Mouse (Mus musculus) hindbrain, embryonic 14.5 days (tissue): Measurements from ENCODE around the gene Atp5d. TPM values are rescaled to one million over a fixed set of nuclear protein-coding genes. Genes with fewer than 3 reads are reported as not detected.

ENCODE experiments used
- ATAC-seq: fragments of 200-750 bp; cut with Nextera tagmentation; 2 replicates; pipeline ENCODE4 v1.8.0; 2017; ENCODE audit warnings: moderate number of reproducible peaks, mild to moderate bottlenecking, moderate TSS enrichment, moderate library complexity; ENCODE audit not compliant: low FRiP score
- DNase-seq: peaks from one replicate; pipeline ENCODE4 v3.0.0-alpha.2; 2015; ENCODE audit warnings: low spot score
- H3K27ac ChIP-seq: fragments of 300-500 bp; sonication (generic); 2 replicates; pipeline ENCODE4 v1.5.1; 2014; ENCODE audit warnings: mild to moderate bottlenecking, moderate library complexity
- H3K27me3 ChIP-seq: fragments of 300-500 bp; sonication (generic); 2 replicates; pipeline ENCODE4 v1.6.1; 2014; ENCODE audit warnings: mild to moderate bottlenecking, low read length, mixed read lengths; ENCODE audit not compliant: control insufficient read depth, insufficient read depth
- H3K36me3 ChIP-seq: fragments of 300-500 bp; sonication (generic); replicated peaks from 2 replicates; pipeline ENCODE4 v1.6.1; 2014; ENCODE audit not compliant: control insufficient read depth, insufficient read depth
- H3K4me1 ChIP-seq: fragments of 300-500 bp; sonication (generic); replicated peaks from 2 replicates; pipeline ENCODE4 v1.6.1; 2014; ENCODE audit warnings: antibody characterized with exemption, low read length, mixed read lengths; ENCODE audit not compliant: control insufficient read depth, insufficient read depth
- H3K4me2 ChIP-seq: fragments of 300-500 bp; sonication (generic); replicated peaks from 2 replicates; pipeline ENCODE4 v1.6.1; 2014; ENCODE audit warnings: mild to moderate bottlenecking, moderate library complexity
- H3K4me3 ChIP-seq: fragments of 300-500 bp; sonication (generic); replicated peaks from 2 replicates; pipeline ENCODE4 v1.5.1; 2014; ENCODE audit warnings: mild to moderate bottlenecking, low read length
- H3K9ac ChIP-seq: fragments of 300-500 bp; sonication (generic); 2 replicates; pipeline ENCODE4 v1.6.1; 2014
- H3K9me3 ChIP-seq: fragments of 300-500 bp; sonication (generic); 2 replicates; pipeline ENCODE4 v1.6.1; 2016; ENCODE audit warnings: low read length; ENCODE audit not compliant: control insufficient read depth
- WGBS: fragments of 180-500 bp; shearing (Covaris S2); extraction: QIAGEN DNeasy Blood & Tissue Kit; methylation state at CpG from one replicate; pipeline ENCODE4 v1.1.7; 2014; 5-methylcytosine and 5-hydroxymethylcytosine counted together
- polyA plus RNA-seq: library from polyadenylated mRNA; unstranded; fragments of >200 nt; fragmentation: Nextera tagmentation; extraction: Ambion mirVana; gene quantifications from 2 replicates; pipeline ENCODE4 v1.2.1, GENCODE M21; 2014

The Atp5d gene
- polyA plus RNA-seq, 1 experiment from 2014 or later, result 505 TPM

DNA sequence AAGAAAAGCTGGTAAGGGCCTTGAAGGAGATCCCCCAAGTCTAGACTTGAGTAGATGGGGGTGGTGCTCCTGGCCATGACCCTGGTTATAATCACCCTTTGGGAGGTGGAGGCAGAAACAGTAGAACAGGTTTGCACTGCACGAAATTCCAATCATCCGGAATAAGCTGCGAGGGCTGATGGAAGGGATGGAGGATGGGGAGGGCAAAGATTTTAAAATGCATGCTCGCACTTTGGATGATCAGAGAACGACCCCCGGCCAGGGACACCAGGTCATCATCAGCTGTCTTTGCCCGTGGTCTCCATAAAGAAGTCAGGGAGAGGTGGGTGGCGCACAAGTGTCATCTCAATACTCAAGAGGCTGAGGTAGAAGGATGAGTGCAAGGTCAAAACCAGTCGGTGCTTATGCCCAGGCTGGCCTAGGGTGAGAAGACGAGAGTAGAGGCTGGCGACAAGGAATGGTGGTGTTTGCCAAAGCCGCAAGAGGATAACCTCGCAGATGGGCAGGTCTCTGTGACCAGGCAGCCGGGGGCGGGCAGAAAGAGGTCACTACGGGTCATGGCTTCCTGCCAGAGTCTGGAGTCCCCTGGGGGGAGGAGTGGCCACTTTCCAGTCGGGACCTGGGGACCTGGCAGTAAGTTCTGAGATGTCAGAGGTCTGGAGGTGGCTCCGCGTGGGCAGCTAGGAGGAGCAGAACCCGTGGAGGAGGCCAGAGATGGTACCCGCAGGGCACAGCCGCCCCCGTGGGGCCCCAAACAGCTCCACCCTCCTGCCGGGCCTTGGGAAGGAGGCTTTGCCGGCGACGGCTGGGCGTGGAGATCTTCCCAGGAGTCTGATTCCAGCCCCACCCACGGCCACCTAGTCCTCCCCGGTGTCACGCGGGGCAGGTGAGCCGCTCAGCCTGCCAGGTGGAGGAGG lies 22.3 kb downstream of the Atp5d start:
- H3K4me1 ChIP-seq, result peaks cover 39% of the 10 kb centered on the region
- DNase-seq (no peak), ATAC-seq (no peak)
- peak overlapping the region; percentile 92 for H3K27ac ChIP-seq
- H3K4me2 ChIP-seq, result peak overlapping the region; percentile 74
- 2% methylated on average over 33 of the region's 33 CpGs for WGBS
- H3K9me3 ChIP-seq, result no peaks in the 10 kb centered on the region
- H3K36me3 ChIP-seq, result peaks cover 28% of the 10 kb centered on the region
- no peaks in the 10 kb centered on the region for H3K27me3 ChIP-seq
- peak overlapping the region; percentile 24; the same call in 1 of the 2 replicates for H3K9ac ChIP-seq
- H3K4me3 ChIP-seq, result peak overlapping the region; percentile 30

DNA sequence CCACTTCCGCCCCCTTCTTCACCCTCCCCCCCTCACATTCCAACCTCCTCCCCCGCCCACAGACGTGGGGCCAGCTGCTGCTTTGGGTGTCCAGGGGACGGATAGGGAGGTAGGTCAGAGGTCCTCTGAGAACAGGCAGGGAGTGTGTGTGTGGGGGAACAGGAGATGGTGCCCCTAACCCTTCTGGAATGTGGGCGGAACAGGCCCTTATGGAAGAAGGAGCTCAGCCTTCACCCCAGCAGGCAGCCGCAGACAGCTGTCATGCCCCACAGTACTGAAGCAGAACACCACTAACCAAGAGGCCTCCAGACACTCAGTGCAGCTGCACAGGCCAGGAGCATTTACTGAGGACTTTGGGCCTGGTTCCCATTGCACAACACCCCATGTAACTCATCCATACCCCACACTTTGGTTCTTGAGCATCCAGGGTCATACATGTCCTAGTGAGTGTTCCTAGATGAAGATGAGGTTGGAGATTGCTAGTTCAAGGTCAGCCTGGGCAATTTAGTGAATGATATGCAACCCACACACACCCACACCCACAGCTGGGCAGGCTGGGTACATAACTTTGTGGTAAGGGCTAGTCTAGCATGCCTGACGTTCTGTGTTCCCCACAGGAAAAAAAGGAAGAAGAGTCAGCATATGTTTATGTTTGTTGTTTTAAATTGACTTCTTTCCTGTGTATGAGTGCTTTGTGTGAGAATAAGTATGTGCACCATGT lies 23.2 kb downstream of the Atp5d start:
- no peak for ATAC-seq
- peaks cover 43% of the 10 kb centered on the region for H3K4me1 ChIP-seq
- no peaks in the 10 kb centered on the region for H3K9me3 ChIP-seq
- 0 out of 2 replicates have a peak overlapping the region, but pooled peaks have one; percentile 30 for H3K4me3 ChIP-seq
- no peak for DNase-seq
- H3K27ac ChIP-seq, result peak overlapping the region; percentile 92; the same call in 1 of the 2 replicates
- WGBS, result 14% methylated on average over 7 of the region's 7 CpGs
- H3K27me3 ChIP-seq, result no peaks in the 10 kb centered on the region
- peak overlapping the region; percentile 24; the same call in 1 of the 2 replicates for H3K9ac ChIP-seq
- H3K4me2 ChIP-seq, result peak overlapping the region; percentile 74; the same call in 1 of the 2 replicates
- peaks cover 18% of the 10 kb centered on the region for H3K36me3 ChIP-seq

- WGBS, result 81% methylated on average over 3 of the region's 3 CpGs
- Histone ChIP-seq H3K36me3 (peaks cover 13% of the 10 kb centered on the region), H3K4me3 (no peak overlapping the region), H3K9me3 (no peaks in the 10 kb centered on the region), H3K9ac (no peak overlapping the region), H3K27me3 (no peaks in the 10 kb centered on the region), H3K4me1 (peaks cover 46% of the 10 kb centered on the region), H3K4me2 (no peak overlapping the region), H3K27ac (no peak overlapping the region)
- ATAC-seq, result no peak
- no peak for DNase-seq
Measured at GRCm38 (mm10) chr10:80162243-80162608, 23.8 kb downstream of the Atp5d start.

- Histone ChIP-seq H3K9me3 (no peaks in the 10 kb centered on the region), H3K9ac (no peak overlapping the region), H3K4me1 (peaks cover 46% of the 10 kb centered on the region), H3K27me3 (no peaks in the 10 kb centered on the region), H3K4me2 (no peak overlapping the region), H3K4me3 (no peak overlapping the region), H3K27ac (no peak overlapping the region), H3K36me3 (peaks cover 7% of the 10 kb centered on the region; the same call in 1 of the 2 replicates)
- WGBS, result 74% methylated on average over 6 of the region's 6 CpGs
- ATAC-seq (no peak), DNase-seq (no peak)
Measured at GRCm38 (mm10) chr10:80162716-80163299, 24.4 kb downstream of the Atp5d start.

- Histone ChIP-seq H3K9me3 (no peaks in the 10 kb centered on the region), H3K27ac (no peak overlapping the region), H3K27me3 (no peaks in the 10 kb centered on the region), H3K9ac (peak overlapping the region; percentile 75), H3K4me2 (peak overlapping the region; percentile 88; the same call in 1 of the 2 replicates), H3K4me1 (peaks cover 48% of the 10 kb centered on the region), H3K4me3 (peak overlapping the region; percentile 40; the same call in 1 of the 2 replicates), H3K36me3 (no peaks in the 10 kb centered on the region)
- ATAC-seq (no peak), DNase-seq (no peak)
- WGBS, result 80% methylated on average over 8 of the region's 8 CpGs
Measured at GRCm38 (mm10) chr10:80163721-80164120, 25.3 kb downstream of the Atp5d start.

- ATAC-seq (peak; percentile 4; the same call in 1 of the 2 replicates), DNase-seq (no peak)
- peaks cover 48% of the 10 kb centered on the region for H3K4me1 ChIP-seq
- H3K9ac ChIP-seq, result peak overlapping the region; percentile 75
- H3K27ac ChIP-seq, result peak overlapping the region; percentile 87
- peaks cover 2% of the 10 kb centered on the region; the same call in 1 of the 2 replicates for H3K36me3 ChIP-seq
- whole genome bisulfite sequencing, result 8% methylated on average over 43 of the region's 44 CpGs
- H3K27me3 ChIP-seq, result no peaks in the 10 kb centered on the region
- peak overlapping the region; percentile 40 for H3K4me3 ChIP-seq
- no peaks in the 10 kb centered on the region for H3K9me3 ChIP-seq
- H3K4me2 ChIP-seq, result peak overlapping the region; percentile 88
Measured at GRCm38 (mm10) chr10:80164161-80164997, 25.9 kb downstream of the Atp5d start.

GRCm38 (mm10) chr10:80164998-80165344 lies 26.5 kb downstream of the Atp5d start:
- peak overlapping the region; percentile 88 for H3K4me2 ChIP-seq
- DNase-seq (peak; percentile 96), ATAC-seq (peak; percentile 65)
- H3K9ac ChIP-seq, result peak overlapping the region; percentile 75
- peaks cover 51% of the 10 kb centered on the region for H3K4me1 ChIP-seq
- peak overlapping the region; percentile 40 for H3K4me3 ChIP-seq
- no peaks in the 10 kb centered on the region for H3K27me3 ChIP-seq
- H3K9me3 ChIP-seq, result no peaks in the 10 kb centered on the region
- WGBS, result under 1% methylated on average over 17 of the region's 17 CpGs
- peak overlapping the region; percentile 87 for H3K27ac ChIP-seq
- peaks cover 5% of the 10 kb centered on the region for H3K36me3 ChIP-seq

DNA sequence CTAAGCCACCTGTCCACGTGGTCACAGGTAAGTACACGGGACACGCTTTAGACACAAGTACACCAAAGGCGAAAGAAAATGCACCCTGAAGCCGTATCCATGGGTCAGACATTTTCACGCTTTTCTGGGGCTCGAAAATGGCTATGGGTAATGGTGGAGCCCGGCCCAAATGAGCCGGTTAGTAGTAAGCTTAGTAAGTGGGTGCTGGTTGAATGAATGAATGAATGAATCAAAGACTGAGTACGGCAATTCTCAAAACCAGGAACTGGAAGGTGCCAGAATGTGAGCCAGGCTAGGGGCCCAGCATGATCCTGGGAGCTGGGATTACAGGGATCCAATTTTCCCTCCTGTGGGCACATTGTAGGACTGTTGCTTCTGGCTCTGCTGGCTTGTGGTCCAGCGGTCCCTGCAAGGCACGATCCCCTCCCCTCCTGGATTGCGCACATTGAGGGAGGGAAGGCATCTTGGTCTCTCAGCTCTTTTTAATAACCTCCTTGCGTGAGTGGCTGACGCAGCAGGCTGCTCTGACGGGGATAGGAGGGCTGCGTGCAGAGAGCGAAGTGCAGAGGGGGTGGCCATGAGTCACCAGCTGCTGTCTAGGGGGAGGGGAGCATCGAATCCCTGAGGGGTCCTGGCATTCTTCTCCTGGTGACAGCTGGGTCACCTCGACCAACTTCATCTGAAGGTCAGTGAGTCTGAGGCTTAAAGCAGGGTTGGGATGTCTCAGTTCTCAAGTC lies 27.1 kb downstream of the Atp5d start, which contains the start of gene Cirbp:
Gene Cirbp, plus strand, starts transcription at position 594 of the 737 bp plus-strand sequence.
- Histone ChIP-seq H3K36me3 (peaks cover 11% of the 10 kb centered on the region), H3K27ac (peak within 1 kb of the TSS; percentile 100), H3K4me3 (peak within 1 kb of the TSS; percentile 100), H3K9ac (peak within 1 kb of the TSS; percentile 75), H3K4me2 (peak within 1 kb of the TSS; percentile 88), H3K27me3 (no peaks in the 10 kb centered on the region), H3K9me3 (no peaks in the 10 kb centered on the region), H3K4me1 (peaks cover 46% of the 10 kb centered on the region)
- ATAC-seq (no peak), DNase-seq (no peak)
- 8% methylated on average over 20 of the region's 20 CpGs for WGBS
